Mouse (Mus musculus) midbrain, embryonic 11.5 days (tissue): ENCODE measurements around the gene Shisa4. TPM values are rescaled to one million over a fixed set of nuclear protein-coding genes. Genes with fewer than 3 reads are reported as not detected.
"Not testable (repeated sequence)": the region's sequence is repeated elsewhere in the genome, so short reads cannot be mapped to it uniquely, and the experiment has no call there.

Experiments used
- ATAC-seq: fragments of 200-750 bp; cut with Nextera tagmentation; 2 replicates; pipeline ENCODE4 v1.8.0; 2017; ENCODE audit warnings: moderate TSS enrichment, moderate library complexity; ENCODE audit not compliant: low FRiP score
- DNase-seq: peaks from one replicate; pipeline ENCODE4 v3.0.0; 2015; ENCODE audit warnings: low spot score; ENCODE audit errors: missing footprints
- H3K27ac ChIP-seq: fragments of 300-500 bp; sonication (generic); 2 replicates; pipeline ENCODE4 v1.5.1; 2014; ENCODE audit warnings: low read depth, low read length
- H3K27me3 ChIP-seq: fragments of 300-500 bp; sonication (generic); 2 replicates; pipeline ENCODE4 v1.6.1; 2014; ENCODE audit warnings: mild to moderate bottlenecking, low read length, moderate library complexity, mixed read lengths; ENCODE audit not compliant: control insufficient read depth, insufficient read depth
- H3K36me3 ChIP-seq: fragments of 300-500 bp; sonication (generic); 2 replicates; pipeline ENCODE4 v1.6.1; 2014; ENCODE audit warnings: mild to moderate bottlenecking, low read length, moderate library complexity, mixed read lengths; ENCODE audit not compliant: control insufficient read depth, insufficient read depth
- H3K4me1 ChIP-seq: fragments of 300-500 bp; sonication (generic); 2 replicates; pipeline ENCODE4 v1.6.1; 2014; ENCODE audit warnings: low read length; ENCODE audit not compliant: control insufficient read depth, insufficient read depth
- H3K4me2 ChIP-seq: fragments of 300-500 bp; sonication (generic); 2 replicates; pipeline ENCODE4 v1.6.1; 2014; ENCODE audit warnings: mild to moderate bottlenecking, moderate library complexity
- H3K4me3 ChIP-seq: fragments of 300-500 bp; sonication (generic); 2 replicates; pipeline ENCODE4 v1.5.1; 2014; ENCODE audit warnings: low read depth, low read length
- H3K9ac ChIP-seq: fragments of 300-500 bp; sonication (generic); 2 replicates; pipeline ENCODE4 v1.6.1; 2014; ENCODE audit warnings: low read length
- H3K9me3 ChIP-seq: fragments of 300-500 bp; sonication (generic); 2 replicates; pipeline ENCODE4 v1.6.1; 2016; ENCODE audit warnings: low read length; ENCODE audit not compliant: control insufficient read depth
- WGBS: fragments of 180-500 bp; shearing (Covaris S2); extraction: QIAGEN DNeasy Blood & Tissue Kit; methylation state at CpG from one replicate; pipeline ENCODE4 v1.1.7; 2014; 5-methylcytosine and 5-hydroxymethylcytosine counted together
- polyA plus RNA-seq: library from polyadenylated mRNA; unstranded; fragments of >200 nt; fragmentation: Nextera tagmentation; extraction: Ambion mirVana; gene quantifications from 2 replicates; pipeline ENCODE4 v1.2.1, GENCODE M21; 2014

The Shisa4 gene
- polyA plus RNA-seq, 1 experiment from 2014 or later: 47.2 TPM

- 93% methylated on average over 9 of the region's 9 CpGs for WGBS
- peaks cover 46% of the 10 kb centered on the region for H3K36me3 ChIP-seq
- DNase-seq: no peak
These were observed 10.1 kb upstream of the Shisa4 start for GRCm38 (mm10) chr1:135385161-135385560.

DNA sequence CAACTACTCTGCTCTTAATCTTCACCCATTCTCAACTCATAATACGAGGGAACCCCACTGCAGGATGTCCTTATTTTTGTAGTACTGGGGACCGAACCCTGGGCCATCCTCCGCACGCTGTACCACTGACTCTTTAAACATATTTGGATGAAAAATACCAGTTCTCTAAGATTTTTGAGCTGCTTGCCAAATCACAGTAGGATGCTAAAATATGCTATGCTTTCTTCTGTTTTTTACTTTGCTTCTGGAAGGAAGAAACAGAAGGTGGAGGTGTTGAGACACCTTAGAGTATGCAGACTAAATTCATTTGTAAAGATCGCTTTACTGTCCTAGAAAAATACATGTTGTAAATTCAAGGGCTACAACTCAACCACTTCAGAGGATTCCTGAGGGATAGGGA lies 9.1 kb upstream of the Shisa4 start:
- ATAC-seq (no peak), DNase-seq (no peak)
- no peak overlapping the region for H3K4me2 ChIP-seq
- H3K9me3 ChIP-seq: no peaks in the 10 kb centered on the region
- no peaks in the 10 kb centered on the region for H3K27me3 ChIP-seq
- H3K4me3 ChIP-seq: no peak overlapping the region
- H3K4me1 ChIP-seq: no peaks in the 10 kb centered on the region
- 97% methylated on average over 5 of the region's 5 CpGs for WGBS
- peaks cover 41% of the 10 kb centered on the region for H3K36me3 ChIP-seq
- no peak overlapping the region for H3K9ac ChIP-seq
- H3K27ac ChIP-seq: no peak overlapping the region

More at GRCm38 (mm10) chr1:135385161-135385560, 10.1 kb upstream of the Shisa4 start:
- ATAC-seq: no peak
- no peak overlapping the region for H3K4me3 ChIP-seq
- H3K4me2 ChIP-seq: no peak overlapping the region
- H3K27me3 ChIP-seq: no peaks in the 10 kb centered on the region
- no peak overlapping the region for H3K27ac ChIP-seq
- H3K9ac ChIP-seq: no peak overlapping the region
- no peaks in the 10 kb centered on the region for H3K9me3 ChIP-seq
- H3K4me1 ChIP-seq: no peaks in the 10 kb centered on the region

- peaks cover 21% of the 10 kb centered on the region for H3K36me3 ChIP-seq
- DNase-seq, ATAC-seq, H3K9ac ChIP-seq, H3K9me3 ChIP-seq, H3K4me3 ChIP-seq, H3K4me2 ChIP-seq, H3K27ac ChIP-seq, H3K4me1 ChIP-seq, H3K27me3 ChIP-seq: not testable (repeated sequence)
- 61% methylated on average over 6 of the region's 6 CpGs for WGBS
These were observed 6.5 kb upstream of the Shisa4 start for GRCm38 (mm10) chr1:135381560-135381959.

- peaks cover 10% of the 10 kb centered on the region; the same call in 1 of the 2 replicates for H3K36me3 ChIP-seq
- DNase-seq: no peak
- H3K9ac ChIP-seq: no peak overlapping the region
- ATAC-seq: no peak
- H3K27ac ChIP-seq: no peak overlapping the region
- H3K9me3 ChIP-seq: no peaks in the 10 kb centered on the region
- 86% methylated on average over 15 of the region's 15 CpGs for WGBS
- H3K4me3 ChIP-seq: no peak overlapping the region
- no peak overlapping the region for H3K4me2 ChIP-seq
- H3K27me3 ChIP-seq: no peaks in the 10 kb centered on the region
- H3K4me1 ChIP-seq: peaks cover under 1% of the 10 kb centered on the region
These were observed 5.3 kb upstream of the Shisa4 start for GRCm38 (mm10) chr1:135380071-135380991.

- ATAC-seq (no peak), DNase-seq (no peak)
- Histone ChIP-seq H3K27me3 (no peaks in the 10 kb centered on the region), H3K9ac (no peak overlapping the region), H3K36me3 (peaks cover 3% of the 10 kb centered on the region; the same call in 1 of the 2 replicates), H3K4me3 (no peak overlapping the region), H3K27ac (no peak overlapping the region), H3K9me3 (no peaks in the 10 kb centered on the region), H3K4me1 (peaks cover 7% of the 10 kb centered on the region), H3K4me2 (no peak overlapping the region)
- WGBS: 67% methylated on average over 2 of the region's 2 CpGs
These were observed 4.0 kb upstream of the Shisa4 start for GRCm38 (mm10) chr1:135379048-135379447.

- 67% methylated on average over 9 of the region's 9 CpGs for WGBS
- ATAC-seq: no peak
These were observed 3.5 kb upstream of the Shisa4 start for GRCm38 (mm10) chr1:135378576-135378975.

GRCm38 (mm10) chr1:135374175-135374867 lies 716 bp downstream of the Shisa4 start:
- Histone ChIP-seq H3K4me1 (peaks cover 21% of the 10 kb centered on the region), H3K36me3 (no peaks in the 10 kb centered on the region), H3K4me3 (peak overlapping the region; percentile 71), H3K27me3 (no peaks in the 10 kb centered on the region; the same call in 1 of the 2 replicates), H3K27ac (peak overlapping the region; percentile 54), H3K9me3 (no peaks in the 10 kb centered on the region), H3K4me2 (peak overlapping the region; percentile 92), H3K9ac (peak overlapping the region; percentile 94)
- DNase-seq (no peak), ATAC-seq (peak; percentile 8)
- 2% methylated on average over 19 of the region's 19 CpGs for WGBS

More at GRCm38 (mm10) chr1:135378576-135378975, 3.5 kb upstream of the Shisa4 start:
- DNase-seq: no peak
- Histone ChIP-seq H3K27ac (no peak overlapping the region), H3K27me3 (no peaks in the 10 kb centered on the region), H3K4me3 (no peak overlapping the region), H3K4me2 (no peak overlapping the region), H3K4me1 (peaks cover 10% of the 10 kb centered on the region), H3K36me3 (peaks cover 1% of the 10 kb centered on the region; the same call in 1 of the 2 replicates), H3K9ac (no peak overlapping the region), H3K9me3 (no peaks in the 10 kb centered on the region)

GRCm38 (mm10) chr1:135373171-135373677 lies 1.8 kb downstream of the Shisa4 start:
- Histone ChIP-seq H3K4me1 (peaks cover 28% of the 10 kb centered on the region), H3K9me3 (no peaks in the 10 kb centered on the region)
- 62% methylated on average over 4 of the region's 4 CpGs for WGBS

More at GRCm38 (mm10) chr1:135373171-135373677, 1.8 kb downstream of the Shisa4 start:
- ATAC-seq (no peak), DNase-seq (no peak)
- Histone ChIP-seq H3K9ac (0 out of 2 replicates have a peak overlapping the region, but pooled peaks have one; percentile 13), H3K4me2 (peak overlapping the region; percentile 14), H3K36me3 (no peaks in the 10 kb centered on the region), H3K4me3 (0 out of 2 replicates have a peak overlapping the region, but pooled peaks have one; percentile 0), H3K27ac (no peak overlapping the region), H3K27me3 (no peaks in the 10 kb centered on the region; the same call in 1 of the 2 replicates)
